Mouse (Mus musculus) inflammation-experienced regulatory T-cells, adult 6 months (primary cell): ENCODE data around the gene Bckdha. TPM values are rescaled to one million over a fixed set of nuclear protein-coding genes. Genes with fewer than 3 reads are reported as not detected.

Experiments
- ATAC-seq: one replicate; pipeline ENCODE4 v1.8.0; 2017
- polyA plus RNA-seq, 3 experiments: library from polyadenylated mRNA; unstranded; fragments of 100-300 nt; shearing (Covaris generic); gene quantifications; one replicate each; pipeline ENCODE4 v1.2.1; 2017

The Bckdha gene
- polyA plus RNA-seq, 3 experiments from 2014 or later = 10.5 to 16.7 (median 15.5) TPM

DNA sequence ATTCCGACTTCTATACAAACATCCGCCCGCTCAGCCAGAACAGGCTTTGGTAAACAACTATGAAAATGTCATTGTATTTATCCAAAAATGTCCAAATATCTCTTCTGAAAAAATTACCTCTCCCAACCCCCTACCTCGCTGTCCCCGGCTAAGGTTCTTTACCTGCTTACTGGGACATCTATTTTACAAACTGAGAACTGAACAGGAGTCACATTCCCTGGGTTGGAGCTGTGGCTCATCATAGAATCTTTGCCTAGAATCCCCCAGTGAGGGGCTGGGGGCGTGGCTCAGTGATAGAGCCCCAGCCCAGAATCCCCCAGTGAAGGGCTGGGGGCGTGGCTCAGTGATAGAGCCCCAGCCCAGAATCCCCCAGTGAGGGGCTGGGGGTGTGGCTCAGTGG is 47.3 kb downstream of the Bckdha start:
- ATAC-seq = no peak

DNA sequence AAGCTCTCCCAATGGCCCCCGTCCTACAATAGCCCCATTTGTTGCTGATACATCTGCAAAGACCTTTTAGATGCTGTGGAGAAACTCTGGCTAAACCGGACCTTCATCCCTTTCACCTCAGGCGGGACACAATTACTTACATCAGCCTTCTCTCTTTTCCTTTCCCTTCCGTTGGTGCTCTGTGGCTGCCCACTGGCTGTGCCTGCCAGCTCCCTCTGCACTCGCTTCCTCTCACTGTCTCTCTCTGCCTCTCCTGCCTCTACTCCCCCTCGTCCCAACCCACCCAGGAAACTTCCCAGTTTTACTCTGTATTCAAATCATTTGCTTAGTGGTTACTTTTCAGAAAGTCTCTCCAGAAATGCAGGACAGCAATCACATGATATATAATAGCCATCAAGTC is 48.7 kb downstream of the Bckdha start:
- ATAC-seq = no peak

DNA sequence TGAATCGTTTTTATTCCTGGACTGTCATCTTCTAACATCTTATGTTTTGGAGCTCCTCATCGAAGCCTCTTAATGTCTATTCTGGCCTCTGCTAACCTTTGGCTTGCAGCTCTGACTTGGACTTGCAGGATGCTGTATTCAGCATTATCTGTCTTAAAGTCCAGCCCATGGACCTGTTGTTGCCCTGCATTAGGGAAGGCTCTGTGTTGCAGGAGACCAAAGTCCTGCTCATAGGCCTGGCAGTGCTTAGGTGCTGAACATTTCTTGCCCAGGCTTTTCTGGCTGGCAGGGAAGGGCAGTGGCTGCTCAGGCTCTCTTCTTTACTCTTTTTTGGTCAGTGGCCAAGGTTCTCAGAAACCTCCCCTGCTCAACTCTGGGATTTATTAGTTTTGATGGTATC is 51.6 kb downstream of the Bckdha start:
- ATAC-seq = no peak

DNA sequence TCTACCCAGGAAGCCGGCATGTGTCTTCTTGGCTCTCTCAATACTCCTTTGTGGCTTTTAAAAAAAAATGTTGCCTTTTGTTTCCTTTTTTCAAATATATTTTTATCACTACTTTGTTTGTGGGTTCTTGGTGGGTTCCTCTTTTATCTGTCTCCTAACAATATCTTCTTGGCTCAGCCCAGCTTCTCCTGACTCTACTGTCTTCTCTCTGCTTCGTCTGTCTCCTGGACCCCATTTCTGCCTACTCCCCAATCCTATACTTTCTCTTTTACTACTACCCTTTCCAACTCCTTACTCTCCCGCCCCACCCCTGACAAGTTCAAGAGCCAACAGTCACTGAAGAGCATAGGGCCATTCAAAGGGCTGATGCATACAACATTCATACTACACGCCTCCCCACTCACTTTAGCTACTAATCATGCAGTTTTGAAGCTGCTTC is 52.1 kb downstream of the Bckdha start:
- ATAC-seq = no peak

DNA sequence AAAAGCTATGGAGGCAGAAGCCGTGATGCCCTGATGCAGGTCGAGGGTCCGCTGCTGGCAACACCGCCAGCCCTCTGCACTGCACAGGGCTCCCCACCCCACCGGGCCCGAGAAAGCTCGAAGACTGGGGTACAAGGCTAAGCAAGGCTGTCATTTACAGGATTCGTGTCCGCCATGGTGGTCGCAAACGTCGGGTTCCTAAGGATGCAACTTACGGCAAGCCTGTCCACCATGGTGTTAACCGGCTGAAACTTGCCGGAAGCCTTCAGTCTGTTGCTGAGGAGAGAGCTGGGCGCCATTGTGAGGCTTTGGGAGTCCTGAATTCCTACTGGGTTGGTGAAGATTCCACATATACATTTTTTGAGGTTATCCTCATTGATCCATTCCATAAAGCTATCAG is 57.4 kb downstream of the Bckdha start:
- no peak for ATAC-seq

DNA sequence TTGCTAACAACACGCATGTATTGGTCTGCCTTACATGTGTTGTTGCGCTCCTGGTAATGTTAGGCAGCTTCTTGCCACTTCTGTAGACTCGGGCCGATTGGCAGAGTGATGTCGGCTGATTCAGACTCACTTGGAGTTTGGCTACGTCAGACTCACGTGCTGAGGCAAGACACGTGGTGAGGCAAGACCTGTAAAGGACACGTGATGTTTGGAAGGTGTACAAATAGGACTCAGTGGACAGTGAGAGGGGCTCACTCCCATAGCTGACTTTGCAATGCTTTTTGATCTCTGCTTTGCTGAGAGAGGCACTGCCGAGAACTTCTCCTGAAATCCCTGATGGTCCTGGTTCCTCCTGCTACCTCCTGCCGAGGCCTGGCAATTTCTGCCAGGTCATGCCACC is 58.1 kb downstream of the Bckdha start:
- no peak for ATAC-seq

DNA sequence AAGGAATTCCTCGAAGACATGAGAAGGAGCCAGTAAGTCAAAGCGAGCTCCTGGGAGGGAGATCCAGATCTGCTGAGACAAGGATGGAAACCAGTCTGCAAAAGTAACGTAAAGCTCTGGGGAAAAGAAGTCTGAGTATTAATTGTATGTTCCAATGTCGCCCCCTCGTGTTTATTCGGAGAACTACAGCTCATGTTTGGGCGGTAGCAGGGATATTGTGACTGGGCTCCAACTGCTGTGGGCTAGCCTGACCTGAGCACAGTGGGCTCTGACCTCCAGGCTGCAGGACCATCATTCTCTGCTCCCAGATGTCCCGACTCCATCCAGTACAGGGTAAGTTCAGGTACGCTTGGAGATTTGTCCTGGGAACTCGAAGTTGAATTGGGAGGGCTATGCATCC is 59.1 kb downstream of the Bckdha start:
- peak; percentile 43 for ATAC-seq

DNA sequence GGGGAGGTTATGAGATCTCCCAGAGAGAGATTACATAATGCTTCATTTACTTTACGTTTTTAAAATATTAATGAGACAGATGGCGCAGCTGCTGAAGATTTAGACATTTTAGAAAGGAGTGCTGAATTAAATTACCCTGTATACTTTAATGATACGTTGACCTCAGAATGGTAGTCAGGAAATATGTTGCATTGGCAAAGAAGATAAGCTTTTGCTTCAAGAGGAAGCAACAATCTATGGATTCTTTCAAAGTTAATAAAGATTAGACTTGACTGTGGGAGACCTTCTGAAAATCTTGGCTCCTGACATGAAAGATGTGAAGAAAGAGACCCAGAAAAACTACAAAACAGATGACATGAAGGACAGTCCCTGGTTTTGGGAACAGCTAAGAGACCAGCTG is 64.9 kb downstream of the Bckdha start:
- ATAC-seq = no peak

DNA sequence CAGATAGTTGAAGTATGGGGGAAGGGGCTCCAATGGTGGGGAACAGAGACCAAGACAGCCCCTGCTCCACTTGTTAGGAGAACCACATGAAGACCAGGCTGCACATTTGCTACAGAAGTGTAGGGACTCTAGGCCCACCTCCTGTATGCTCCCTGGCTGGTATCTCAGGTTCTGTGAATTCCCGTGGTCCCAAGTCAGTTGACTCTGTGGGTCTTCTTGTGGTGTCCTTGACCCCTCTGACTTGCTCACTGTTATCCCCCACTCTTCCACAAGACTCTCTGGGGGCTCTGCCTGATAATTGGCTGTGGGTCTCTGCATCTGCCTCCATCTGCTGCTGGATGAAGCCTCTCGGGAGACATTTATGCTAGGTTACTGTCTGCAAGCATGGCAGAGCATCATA is 67.6 kb downstream of the Bckdha start:
- ATAC-seq = no peak

DNA sequence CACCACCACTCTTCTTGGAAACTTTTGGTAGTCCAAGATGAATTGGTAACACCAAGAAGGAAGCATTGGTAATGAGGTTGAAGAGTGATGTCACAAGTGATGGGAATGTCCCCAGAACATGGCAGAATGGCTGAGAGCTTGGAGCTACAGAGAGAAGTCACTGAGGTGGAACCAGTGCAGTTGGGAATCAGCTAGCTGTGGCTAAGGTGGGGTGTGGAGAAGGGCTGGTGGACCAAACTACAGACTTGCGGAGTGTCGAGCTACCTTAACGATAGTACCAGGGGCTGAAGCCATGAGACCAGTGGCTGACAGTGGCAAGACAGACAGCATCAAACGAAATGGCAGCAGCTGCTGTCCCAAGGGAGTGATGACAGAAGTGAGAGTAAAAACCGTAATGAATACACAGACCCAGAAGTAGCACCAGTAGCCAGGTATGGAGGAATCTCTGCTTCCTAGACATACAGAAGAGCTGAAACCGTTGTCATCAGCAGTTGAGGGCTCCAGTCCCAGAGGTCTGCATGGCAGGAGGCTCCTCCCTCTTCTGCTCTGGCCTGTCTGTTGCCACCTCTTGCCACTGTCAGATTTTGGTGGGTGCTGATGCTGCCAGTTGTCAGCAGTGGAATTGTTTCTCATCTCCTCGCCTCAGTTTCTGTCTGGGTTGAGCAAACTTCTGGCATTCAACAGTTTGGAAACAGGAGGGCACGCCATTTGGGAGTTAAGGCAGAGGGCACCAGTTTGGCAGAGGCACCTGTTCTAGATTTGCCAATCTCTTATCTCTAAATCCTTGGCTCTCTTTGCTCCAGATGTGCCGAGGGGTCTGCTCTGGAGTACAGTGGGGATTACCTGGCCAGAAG is 73.2 kb downstream of the Bckdha start:
- ATAC-seq = no peak

DNA sequence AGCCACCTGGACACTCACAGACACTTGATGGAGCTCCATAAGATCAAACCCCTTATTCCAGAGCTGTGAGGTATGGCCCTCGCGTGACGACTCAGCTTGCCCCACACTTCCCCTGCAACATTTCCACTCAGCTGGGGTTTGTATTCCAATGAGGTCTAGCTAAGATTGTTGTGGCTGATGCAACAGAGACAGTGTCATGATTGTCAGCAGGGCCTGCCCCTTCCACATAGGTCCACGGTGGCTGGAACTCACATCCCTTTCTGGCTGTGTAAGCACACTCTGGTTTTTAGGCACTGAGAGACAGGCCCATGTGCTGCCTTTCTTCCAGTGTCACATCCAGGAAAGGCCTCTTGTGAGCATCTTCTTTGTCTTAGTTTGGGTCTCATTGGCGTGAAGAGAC is 74.1 kb downstream of the Bckdha start:
- ATAC-seq = no peak

DNA sequence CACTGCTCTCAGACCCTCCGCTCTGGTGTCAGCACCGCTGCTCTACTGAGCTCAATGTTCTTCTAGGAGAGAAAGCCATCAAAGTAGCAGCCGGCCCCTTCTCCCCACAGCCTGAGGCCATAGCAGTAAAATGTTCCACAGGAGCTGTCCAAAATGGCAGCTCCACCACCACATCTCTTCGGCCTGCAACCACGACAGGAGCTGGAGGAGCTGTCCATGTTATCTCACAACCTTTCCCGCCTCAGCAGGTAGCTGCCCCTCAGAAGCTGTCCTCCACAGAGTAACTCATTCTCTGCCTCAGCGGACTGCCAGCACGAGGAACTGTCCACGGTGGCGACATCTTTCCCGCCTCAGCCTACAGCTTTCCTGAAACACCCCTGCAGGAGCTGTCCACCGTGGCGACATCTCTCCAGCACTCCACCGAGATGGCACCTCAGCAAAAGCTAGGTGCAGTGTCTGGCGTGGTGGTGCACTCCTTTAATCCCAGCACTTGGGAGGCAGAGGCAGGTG is 76.4 kb downstream of the Bckdha start:
- ATAC-seq = no peak

Other genes with a start within 250 kb of the Bckdha start
- not detected for gene Cxcl17, start 246.1 kb downstream of the Bckdha start, polyA plus RNA-seq
- gene Ceacam1, start 181.4 kb downstream of the Bckdha start, polyA plus RNA-seq = under 1 TPM in 1 of 3 experiments, not detected in 2; 0.54 TPM
- under 1 TPM in 1 of 3 experiments, not detected in 2; 0.20 TPM for gene Ceacam2, start 119.1 kb downstream of the Bckdha start, polyA plus RNA-seq
- gene Erich4, start 43.1 kb downstream of the Bckdha start, polyA plus RNA-seq = not detected
- gene Dmac2, start 39.6 kb downstream of the Bckdha start, polyA plus RNA-seq = 10 to 100 TPM; 27.1 to 55.4 (median 47.5) TPM
- under 1 TPM in 2 of 3 experiments, not detected in 1; 0.40 to 0.45 TPM for gene B3gnt8, start 32.3 kb downstream of the Bckdha start, polyA plus RNA-seq
- gene Exosc5, start 183 bp upstream of the Bckdha start, polyA plus RNA-seq = 100 to 1,000 TPM in 2 of 3 experiments, 10 to 100 TPM in 1; 65.5 to 124 (median 103) TPM
- 10 to 100 TPM in 2 of 3 experiments, 1 to 10 TPM in 1; 8.2 to 23.6 (median 14.4) TPM for gene Tmem91, start 16.2 kb upstream of the Bckdha start, polyA plus RNA-seq
- 10 to 100 TPM; 55.9 to 76.1 (median 57.2) TPM for gene B9d2, start 21.8 kb upstream of the Bckdha start, polyA plus RNA-seq
- gene Tgfb1, start 28.0 kb upstream of the Bckdha start, polyA plus RNA-seq = 1 to 10 TPM; 4.6 to 6.7 (median 5.4) TPM
- gene Ccdc97, start 60.1 kb upstream of the Bckdha start, polyA plus RNA-seq = 10 to 100 TPM; 41.2 to 45.8 (median 45.8) TPM
- gene Hnrnpul1, start 95.8 kb upstream of the Bckdha start, polyA plus RNA-seq = 10 to 100 TPM; 46.6 to 56.2 (median 54.7) TPM
- 10 to 100 TPM; 18.6 to 32.5 (median 25.5) TPM for gene Axl, start 129.7 kb upstream of the Bckdha start, polyA plus RNA-seq
- 1 to 10 TPM; 2.9 to 4.1 (median 3.0) TPM for gene Cyp2s1, start 157.9 kb upstream of the Bckdha start, polyA plus RNA-seq
- gene Cyp2b10, start 238.6 kb upstream of the Bckdha start, polyA plus RNA-seq = not detected